Mouse (Mus musculus) neural tube, embryonic 12.5 days (tissue): ENCODE measurements around the gene Gm11444. TPM values are rescaled to one million over a fixed set of nuclear protein-coding genes. Genes with fewer than 3 reads are reported as not detected.

Source experiments
- ATAC-seq: fragments of 200-750 bp; cut with Nextera tagmentation; 2 replicates; pipeline ENCODE4 v1.8.0; 2017; ENCODE audit warnings: low read depth, mild to moderate bottlenecking, moderate TSS enrichment, moderate library complexity; ENCODE audit not compliant: low FRiP score
- H3K27ac ChIP-seq: fragments of 300-500 bp; sonication (generic); 2 replicates; pipeline ENCODE4 v1.5.1; 2016
- H3K27me3 ChIP-seq: fragments of 300-500 bp; sonication (generic); replicated peaks from 2 replicates; pipeline ENCODE4 v1.6.1; 2016; ENCODE audit warnings: mild to moderate bottlenecking
- H3K36me3 ChIP-seq: fragments of 300-500 bp; sonication (generic); 2 replicates; pipeline ENCODE4 v1.6.1; 2016; ENCODE audit warnings: mild to moderate bottlenecking
- H3K4me1 ChIP-seq: fragments of 300-500 bp; sonication (generic); 2 replicates; pipeline ENCODE4 v1.6.1; 2016
- H3K4me2 ChIP-seq: fragments of 300-500 bp; sonication (generic); replicated peaks from 2 replicates; pipeline ENCODE4 v1.6.1; 2016; ENCODE audit warnings: mild to moderate bottlenecking
- H3K4me3 ChIP-seq: fragments of 300-500 bp; sonication (generic); 2 replicates; pipeline ENCODE4 v1.5.1; 2016
- H3K9ac ChIP-seq: fragments of 300-500 bp; sonication (generic); 2 replicates; pipeline ENCODE4 v1.6.1; 2016; ENCODE audit warnings: mild to moderate bottlenecking
- H3K9me3 ChIP-seq: fragments of 300-500 bp; sonication (generic); 2 replicates; pipeline ENCODE4 v1.6.1; 2016; ENCODE audit warnings: mild to moderate bottlenecking
- WGBS: fragments of 180-500 bp; shearing (Covaris S2); methylation state at CpG from one replicate; pipeline ENCODE4 v1.1.7; 2016; 5-methylcytosine and 5-hydroxymethylcytosine counted together
- polyA plus RNA-seq: library from polyadenylated mRNA; unstranded; fragments of >200 nt; fragmentation: Nextera tagmentation; extraction: Ambion mirVana; gene quantifications from 2 replicates; pipeline ENCODE4 v1.2.1, GENCODE M21; 2016

Gm11444 gene
- polyA plus RNA-seq, 1 experiment from 2014 or later: not detected

DNA sequence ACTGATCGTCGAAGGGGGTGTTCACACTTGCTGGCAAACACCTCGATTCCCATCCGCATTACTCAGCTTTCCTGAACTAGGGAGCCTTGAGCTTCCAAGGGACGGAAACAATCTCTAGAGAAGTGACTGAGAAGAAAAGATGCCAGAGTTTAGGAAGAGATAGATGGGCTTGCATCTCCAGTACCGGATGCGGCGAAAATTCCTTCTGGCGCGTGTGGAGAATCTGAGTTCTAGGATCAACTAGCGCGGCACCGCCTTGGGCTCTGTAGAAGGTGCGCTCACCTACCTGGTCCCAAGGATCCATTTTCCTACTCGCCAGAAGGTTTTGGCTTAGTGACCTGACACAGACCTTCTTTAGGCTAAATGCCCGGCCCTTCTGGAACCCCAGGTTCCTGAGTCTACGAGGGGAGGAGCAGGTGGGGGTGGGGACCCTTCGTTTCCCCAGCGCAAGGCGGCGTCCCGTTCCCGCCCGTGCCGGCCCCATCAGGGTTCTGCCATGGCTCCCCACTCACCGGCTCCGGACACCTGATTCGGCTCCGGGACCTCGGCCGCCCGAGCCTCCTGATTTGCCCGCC lies 18.4 kb downstream of the Gm11444 start:
- H3K36me3 ChIP-seq: no peaks in the 10 kb centered on the region
- H3K27me3 ChIP-seq: peaks cover 96% of the 10 kb centered on the region
- no peaks in the 10 kb centered on the region for H3K9me3 ChIP-seq
- H3K4me1 ChIP-seq: peaks cover 38% of the 10 kb centered on the region
- peak overlapping the region; percentile 72 for H3K4me2 ChIP-seq
- under 1% methylated on average over 33 of the region's 33 CpGs for WGBS
- no peak overlapping the region for H3K27ac ChIP-seq
- peak overlapping the region; percentile 40; the same call in 1 of the 2 replicates for H3K9ac ChIP-seq
- H3K4me3 ChIP-seq: peak overlapping the region; percentile 46
- ATAC-seq: no peak

DNA sequence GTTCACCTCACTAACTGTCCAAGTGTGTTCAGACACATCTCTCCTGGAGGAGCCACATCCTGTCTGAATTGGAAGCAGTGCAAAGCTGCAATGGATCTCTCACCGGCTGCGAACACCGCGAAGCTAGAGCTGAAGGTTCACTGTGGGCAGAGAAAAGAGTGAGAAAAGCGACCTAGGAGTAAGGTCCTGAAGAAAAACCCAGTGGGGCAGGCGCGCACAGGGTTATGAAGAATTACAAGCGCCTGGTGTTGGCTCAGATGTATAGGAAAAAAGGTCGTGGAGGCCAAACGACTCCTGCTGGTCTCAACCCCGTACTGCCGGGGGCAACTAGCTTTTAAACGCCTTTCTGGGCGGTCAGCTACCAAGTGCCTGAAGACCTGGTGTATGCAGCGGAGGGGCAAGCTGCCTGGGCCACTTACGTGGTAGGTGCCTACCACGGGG lies 19.2 kb downstream of the Gm11444 start:
- H3K9me3 ChIP-seq: no peaks in the 10 kb centered on the region
- no peaks in the 10 kb centered on the region for H3K36me3 ChIP-seq
- WGBS: 1% methylated on average over 17 of the region's 17 CpGs
- H3K4me3 ChIP-seq: no peak overlapping the region
- H3K9ac ChIP-seq: no peak overlapping the region
- peaks cover 96% of the 10 kb centered on the region for H3K27me3 ChIP-seq
- no peak overlapping the region for H3K27ac ChIP-seq
- peak overlapping the region; percentile 72 for H3K4me2 ChIP-seq
- no peak for ATAC-seq
- H3K4me1 ChIP-seq: peaks cover 38% of the 10 kb centered on the region

DNA sequence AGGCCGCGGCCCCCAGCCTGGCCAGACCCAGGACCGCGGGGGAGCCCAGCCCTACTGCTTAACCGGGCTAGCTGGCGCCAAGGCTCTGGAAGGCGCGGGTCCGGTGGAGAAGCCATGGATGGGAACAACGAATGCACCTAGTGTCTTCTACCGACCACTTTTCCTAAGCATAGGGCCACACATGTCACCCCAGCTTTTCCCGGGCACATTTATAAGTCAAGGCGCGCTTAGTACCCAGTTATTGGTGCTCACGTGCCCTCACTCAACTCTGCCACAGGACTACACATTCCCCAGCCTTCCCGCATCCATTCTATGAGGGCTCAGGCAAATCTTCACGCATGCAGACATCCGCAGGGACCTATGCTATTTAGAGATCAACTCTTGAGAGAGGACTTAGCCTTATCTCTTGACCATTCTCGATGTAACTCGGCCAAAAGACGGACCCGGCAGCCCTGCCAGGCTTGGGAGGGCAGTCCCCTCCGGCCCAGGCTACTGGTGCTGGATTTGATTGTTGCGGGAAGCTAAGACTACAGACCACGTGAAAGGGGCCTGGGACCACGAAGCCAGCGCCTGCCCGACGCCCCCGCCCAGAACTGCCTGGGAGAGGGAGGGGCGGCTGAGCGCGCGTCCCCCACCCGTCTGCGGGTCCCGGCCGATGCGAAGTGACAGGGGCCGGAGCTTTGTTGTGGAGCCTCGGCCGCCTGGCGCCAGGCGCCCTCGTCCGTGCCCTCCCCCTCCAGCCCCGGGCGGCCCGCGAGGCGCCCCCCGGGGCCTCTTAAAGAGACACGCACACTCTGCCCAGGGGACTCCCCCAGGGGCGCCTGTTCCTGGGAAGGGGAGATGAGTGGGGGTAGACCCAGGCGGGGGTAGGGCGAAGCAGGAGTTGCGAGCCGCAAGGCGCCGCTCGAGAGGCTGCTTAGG lies 20.4 kb downstream of the Gm11444 start:
- Histone ChIP-seq H3K9me3 (no peaks in the 10 kb centered on the region), H3K27me3 (peaks cover 96% of the 10 kb centered on the region), H3K27ac (no peak overlapping the region), H3K4me1 (peaks cover 38% of the 10 kb centered on the region), H3K9ac (0 out of 2 replicates have a peak overlapping the region, but pooled peaks have one; percentile 38), H3K4me2 (peak overlapping the region; percentile 60), H3K36me3 (no peaks in the 10 kb centered on the region), H3K4me3 (peak overlapping the region; percentile 20)
- 1% methylated on average over 61 of the region's 61 CpGs for whole genome bisulfite sequencing
- ATAC-seq: no peak

DNA sequence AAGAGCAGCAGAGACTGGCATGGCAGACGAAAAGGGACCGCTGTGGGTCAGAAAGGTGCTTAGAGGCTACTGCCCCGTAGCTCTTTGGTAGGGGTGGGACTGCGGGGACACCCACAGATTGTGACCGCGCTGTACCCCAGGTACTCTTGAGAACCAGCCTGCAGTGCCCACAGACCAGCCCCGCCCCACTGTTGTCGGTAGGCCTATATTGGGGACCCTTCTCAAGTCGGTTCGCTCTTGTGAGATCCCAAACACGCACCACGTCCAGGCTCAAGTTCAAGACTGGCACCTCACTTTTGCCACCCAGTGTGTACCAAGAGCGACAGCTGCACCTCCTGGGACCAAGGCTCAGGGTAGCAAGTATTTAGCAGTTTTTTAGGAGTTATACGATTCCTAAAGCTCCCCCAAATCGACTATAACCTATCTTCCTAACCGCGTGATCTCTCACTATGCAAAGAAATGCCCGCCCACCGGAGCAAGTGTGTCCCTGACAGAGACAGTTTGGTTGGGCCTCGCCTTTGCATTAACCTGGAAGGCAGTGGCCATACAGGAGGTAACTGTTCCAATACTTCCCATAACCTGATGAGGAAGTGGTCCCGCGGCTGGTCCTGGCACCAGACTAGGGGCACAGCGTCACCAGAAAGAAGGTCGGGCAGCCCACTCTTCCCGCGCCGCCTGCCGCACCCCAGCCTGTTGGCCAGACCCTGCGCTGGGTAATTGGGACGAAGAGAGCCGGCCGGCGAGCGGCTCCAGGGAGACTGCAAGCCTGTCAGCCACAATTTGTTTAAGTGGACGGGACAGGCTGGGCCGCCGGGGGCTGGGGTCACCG lies 21.2 kb downstream of the Gm11444 start:
- WGBS: 5% methylated on average over 38 of the region's 38 CpGs
- no peak for ATAC-seq

DNA sequence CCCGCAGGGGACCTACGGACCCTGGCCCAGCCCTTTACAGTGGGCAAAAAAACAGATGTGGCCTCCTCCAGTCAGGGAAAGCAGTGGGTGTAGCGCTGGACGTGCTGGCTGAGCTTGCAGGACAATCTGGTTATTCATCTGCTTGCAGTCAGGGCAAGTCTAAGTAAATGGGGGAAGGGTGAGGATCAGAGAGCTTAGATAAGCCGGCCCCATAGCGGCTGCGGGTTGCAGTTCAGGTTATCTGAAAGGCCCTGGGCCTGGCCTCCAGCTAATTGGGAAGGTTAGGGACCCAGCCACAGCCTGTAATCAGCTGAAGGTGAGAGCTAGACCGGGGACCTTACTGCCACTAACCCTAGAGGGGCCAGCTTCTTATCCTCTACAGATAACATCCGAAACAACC lies 22.8 kb downstream of the Gm11444 start:
- no peak overlapping the region for H3K27ac ChIP-seq
- no peak overlapping the region for H3K4me2 ChIP-seq
- peaks cover 30% of the 10 kb centered on the region for H3K4me1 ChIP-seq
- no peak overlapping the region for H3K4me3 ChIP-seq
- ATAC-seq: no peak
- 14% methylated on average over 9 of the region's 9 CpGs for WGBS
- peaks cover 82% of the 10 kb centered on the region for H3K27me3 ChIP-seq
- H3K9ac ChIP-seq: no peak overlapping the region
- H3K36me3 ChIP-seq: no peaks in the 10 kb centered on the region
- no peaks in the 10 kb centered on the region for H3K9me3 ChIP-seq

More for the DNA sequence above, 21.2 kb downstream of the Gm11444 start:
- H3K4me2 ChIP-seq: peak overlapping the region; percentile 60
- no peak overlapping the region for H3K9ac ChIP-seq
- no peaks in the 10 kb centered on the region for H3K36me3 ChIP-seq
- H3K4me1 ChIP-seq: peaks cover 38% of the 10 kb centered on the region
- H3K27me3 ChIP-seq: peaks cover 89% of the 10 kb centered on the region
- no peak overlapping the region; the same call in 1 of the 2 replicates for H3K4me3 ChIP-seq
- H3K27ac ChIP-seq: no peak overlapping the region
- H3K9me3 ChIP-seq: no peaks in the 10 kb centered on the region

DNA sequence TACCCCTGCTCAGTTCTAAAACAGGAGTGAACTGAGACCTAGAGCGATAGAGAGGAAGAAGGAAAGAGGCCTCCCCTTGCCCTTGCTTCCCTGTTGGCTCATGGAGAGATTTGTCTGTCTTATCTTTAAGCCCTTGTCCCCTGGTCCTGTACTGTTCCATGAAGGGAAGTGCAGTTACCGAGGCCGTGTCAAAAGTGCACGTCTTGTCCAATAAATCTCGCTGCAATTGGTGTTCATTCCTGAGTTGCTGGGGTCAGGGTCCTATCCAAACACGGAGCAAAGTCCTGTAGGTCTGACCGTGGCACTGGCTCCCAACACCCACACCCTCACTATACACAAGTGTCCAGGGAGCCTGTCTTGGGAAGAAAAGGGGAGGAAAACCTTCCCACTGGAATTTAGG lies 24.3 kb downstream of the Gm11444 start:
- ATAC-seq: no peak
- Histone ChIP-seq H3K36me3 (no peaks in the 10 kb centered on the region), H3K27ac (no peak overlapping the region), H3K4me2 (no peak overlapping the region), H3K27me3 (peaks cover 67% of the 10 kb centered on the region), H3K4me3 (no peak overlapping the region), H3K9ac (no peak overlapping the region), H3K4me1 (peaks cover 24% of the 10 kb centered on the region), H3K9me3 (no peaks in the 10 kb centered on the region)
- WGBS: 63% methylated on average over 7 of the region's 7 CpGs

DNA sequence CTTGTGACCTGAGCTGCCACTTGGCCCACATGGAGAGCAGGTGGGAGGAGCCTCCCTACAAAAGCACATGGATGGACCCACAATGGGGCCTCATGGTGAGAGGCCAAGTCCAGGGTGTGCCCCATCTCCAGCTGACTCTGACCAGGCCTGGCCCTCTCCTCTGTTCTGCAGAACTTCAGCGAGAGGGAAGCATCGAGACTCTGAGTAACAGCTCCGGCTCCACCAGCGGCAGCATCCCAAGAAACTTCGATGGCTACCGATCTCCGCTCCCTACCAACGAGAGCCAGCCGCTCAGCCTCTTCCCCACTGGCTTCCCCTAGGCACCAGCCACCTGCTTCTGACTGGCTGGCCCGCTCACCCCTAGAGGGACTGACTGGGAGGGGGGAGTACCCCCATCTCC lies 25.1 kb downstream of the Gm11444 start:
- Histone ChIP-seq H3K27me3 (peaks cover 65% of the 10 kb centered on the region), H3K4me1 (peaks cover 18% of the 10 kb centered on the region), H3K4me3 (no peak overlapping the region), H3K9me3 (no peaks in the 10 kb centered on the region), H3K27ac (no peak overlapping the region), H3K4me2 (no peak overlapping the region), H3K9ac (no peak overlapping the region), H3K36me3 (no peaks in the 10 kb centered on the region)
- WGBS: 64% methylated on average over 10 of the region's 10 CpGs
- no peak for ATAC-seq

DNA sequence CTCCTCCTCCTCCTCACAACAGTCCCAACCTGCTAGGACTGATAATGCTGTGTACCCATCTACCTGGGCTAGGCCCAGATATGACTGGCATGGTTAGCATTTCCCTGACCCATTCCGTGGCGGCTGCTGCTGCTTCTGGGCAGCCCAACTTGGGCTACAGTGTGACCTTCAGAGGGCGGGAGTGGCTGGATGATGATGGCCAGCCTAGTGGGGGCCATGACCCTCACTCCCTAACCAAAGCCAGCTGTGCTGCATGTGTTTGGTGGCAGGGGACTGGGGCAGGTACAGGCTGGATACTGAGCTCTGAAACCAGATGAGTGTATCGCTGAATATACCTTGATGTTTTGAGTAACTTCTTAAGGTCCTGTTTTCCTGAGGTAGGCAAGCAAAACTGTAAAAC lies 26.3 kb downstream of the Gm11444 start:
- peaks cover 53% of the 10 kb centered on the region for H3K27me3 ChIP-seq
- H3K36me3 ChIP-seq: no peaks in the 10 kb centered on the region
- no peaks in the 10 kb centered on the region for H3K9me3 ChIP-seq
- 85% methylated on average over 4 of the region's 4 CpGs for WGBS
- no peak for ATAC-seq
- H3K27ac ChIP-seq: no peak overlapping the region
- H3K4me2 ChIP-seq: no peak overlapping the region
- no peak overlapping the region for H3K4me3 ChIP-seq
- no peak overlapping the region for H3K9ac ChIP-seq
- H3K4me1 ChIP-seq: peaks cover 9% of the 10 kb centered on the region

DNA sequence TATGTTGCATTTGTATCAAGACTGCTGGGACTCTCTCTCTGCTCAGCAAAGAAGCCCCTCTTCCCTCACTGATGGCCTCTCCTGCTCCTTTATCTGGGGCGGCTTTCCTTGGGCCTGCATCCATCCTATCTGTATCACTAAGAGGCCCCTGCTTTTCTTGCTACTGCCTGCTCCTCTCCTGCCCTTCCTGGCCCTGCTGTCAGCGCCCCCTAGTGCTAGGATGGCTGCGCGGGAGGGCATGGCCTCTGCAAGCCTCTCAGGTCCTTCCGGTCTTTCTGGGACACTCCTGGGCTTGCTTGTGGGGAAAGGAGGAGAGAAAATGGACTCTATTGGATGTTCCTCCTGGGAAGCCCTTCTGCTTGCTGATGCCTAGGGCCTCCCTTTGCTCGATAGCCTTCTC lies 27.0 kb downstream of the Gm11444 start:
- Histone ChIP-seq H3K9me3 (no peaks in the 10 kb centered on the region), H3K4me2 (no peak overlapping the region), H3K4me3 (no peak overlapping the region), H3K27ac (no peak overlapping the region), H3K36me3 (no peaks in the 10 kb centered on the region), H3K9ac (no peak overlapping the region), H3K27me3 (peaks cover 47% of the 10 kb centered on the region), H3K4me1 (peaks cover 9% of the 10 kb centered on the region)
- no peak for ATAC-seq
- WGBS: 13% methylated on average over 6 of the region's 6 CpGs

DNA sequence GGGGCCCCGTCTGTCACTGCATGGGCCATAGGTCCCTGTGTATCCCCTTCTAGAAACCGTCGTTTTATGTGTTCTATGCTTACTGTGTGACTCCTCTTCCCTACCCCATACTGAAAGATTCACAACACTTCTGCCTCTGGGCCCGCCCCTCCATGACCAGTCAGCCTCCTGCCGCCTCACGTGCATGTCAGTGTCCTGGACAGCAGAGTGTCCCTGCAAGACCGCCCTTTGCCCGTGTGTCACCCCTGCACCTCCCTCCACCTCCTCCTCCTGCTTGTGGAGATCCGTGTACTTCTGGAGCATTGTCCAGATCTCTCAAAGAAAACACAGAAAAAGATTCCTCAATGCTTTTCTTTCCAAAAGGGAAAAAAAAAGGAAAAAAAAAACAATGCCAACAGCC lies 28.5 kb downstream of the Gm11444 start:
- ATAC-seq: no peak
- WGBS: 78% methylated on average over 9 of the region's 9 CpGs
- Histone ChIP-seq H3K27me3 (peaks cover 32% of the 10 kb centered on the region), H3K4me3 (no peak overlapping the region), H3K27ac (no peak overlapping the region), H3K36me3 (no peaks in the 10 kb centered on the region), H3K9ac (no peak overlapping the region), H3K9me3 (no peaks in the 10 kb centered on the region), H3K4me2 (no peak overlapping the region), H3K4me1 (peaks cover 3% of the 10 kb centered on the region; the same call in 1 of the 2 replicates)

DNA sequence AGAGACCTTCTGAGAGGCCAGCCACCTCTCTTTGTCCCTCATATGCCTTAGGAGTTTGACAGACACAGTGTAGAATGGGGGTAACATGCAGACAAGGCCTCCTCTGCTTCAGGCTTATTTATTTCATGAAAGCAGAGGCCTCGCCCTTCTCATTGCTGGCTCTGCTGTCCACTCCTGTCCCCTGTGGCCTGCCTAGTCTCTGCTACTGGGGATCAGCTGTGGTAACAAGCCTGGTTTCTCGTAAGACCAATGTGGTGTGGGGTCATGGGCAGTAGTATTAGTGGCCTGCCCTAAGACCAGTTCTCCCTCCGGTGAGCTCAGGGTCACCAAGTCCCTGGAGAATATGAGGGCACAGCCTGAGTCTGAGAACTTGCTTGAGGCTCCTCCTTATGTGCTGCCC lies 29.2 kb downstream of the Gm11444 start:
- peaks cover 25% of the 10 kb centered on the region for H3K27me3 ChIP-seq
- WGBS: 86% methylated on average over 3 of the region's 3 CpGs
- ATAC-seq: no peak

DNA sequence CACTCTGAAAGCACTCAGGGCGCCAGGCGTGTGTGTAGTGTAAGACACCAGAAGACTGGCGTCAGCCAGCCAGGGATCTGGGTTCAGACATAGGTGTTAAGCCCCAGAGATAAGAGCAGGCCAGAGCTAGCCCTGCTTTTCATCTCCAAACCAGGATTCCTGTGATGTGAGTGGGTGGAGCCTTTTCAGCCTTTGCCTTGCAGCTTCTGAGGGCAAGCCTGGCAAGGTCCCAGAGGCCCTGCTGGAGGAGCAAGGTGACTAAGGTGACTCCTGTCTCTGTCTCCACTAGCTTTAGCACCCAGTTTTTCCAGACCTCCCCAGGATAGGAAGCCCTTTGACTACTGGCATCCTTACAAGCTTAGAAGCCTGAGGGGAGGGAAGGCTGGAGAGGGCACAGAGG lies 31.7 kb downstream of the Gm11444 start:
- Histone ChIP-seq H3K4me1 (peaks cover 18% of the 10 kb centered on the region), H3K4me3 (no peak overlapping the region), H3K27me3 (0 out of 2 replicates have a peak, but pooled peaks cover 6% of the 10 kb centered on the region), H3K27ac (no peak overlapping the region), H3K4me2 (no peak overlapping the region), H3K36me3 (no peaks in the 10 kb centered on the region), H3K9ac (no peak overlapping the region), H3K9me3 (no peaks in the 10 kb centered on the region)
- WGBS: 80% methylated on average over 3 of the region's 3 CpGs
- ATAC-seq: no peak

More for the DNA sequence above, 29.2 kb downstream of the Gm11444 start:
- Histone ChIP-seq H3K4me1 (peaks cover 3% of the 10 kb centered on the region; the same call in 1 of the 2 replicates), H3K4me3 (no peak overlapping the region), H3K4me2 (no peak overlapping the region), H3K9me3 (no peaks in the 10 kb centered on the region), H3K9ac (no peak overlapping the region), H3K27ac (no peak overlapping the region), H3K36me3 (no peaks in the 10 kb centered on the region)
